Mouse (Mus musculus): ENCODE data around the gene Pdzrn4. TPM values are rescaled to one million over a fixed set of nuclear protein-coding genes. Genes with fewer than 3 reads are reported as not detected.
A peak's percentile ranks its signal among the peaks of the same experiment; 100 is the strongest.
"Not testable (repeated sequence)": the region's sequence is repeated elsewhere in the genome, so short reads cannot be mapped to it uniquely, and the experiment has no call there.

The Pdzrn4 gene
- polyA plus RNA-seq (2012; rRNA removed), result 1.9 and 2.1 TPM in 2 replicates

- TF ChIP-seq CTCF (IDR thresholded peaks at IDR 0.05; ENCODE audit: borderline replicate concordance, insufficient read depth, low read depth, low read length), result no peak
- no peak for TF ChIP-seq POLR2A (IDR thresholded peaks at IDR 0.05; ENCODE audit: borderline replicate concordance, insufficient read depth, low read length)
- H3K27me3 ChIP-seq (ENCODE audit: control insufficient read depth, insufficient read depth, low read length), result peaks cover 4% of the 10 kb centered on the region; the same call in 1 of the 2 replicates
- 1% methylated on average over 65 of the region's 65 CpGs for WGBS
- peak; percentile 8 to 9 for DNase-seq
- no peak within 1 kb of the TSS for H3K27ac ChIP-seq (ENCODE audit: insufficient read depth, low read length)
- H3K4me3 ChIP-seq (replicated peaks; ENCODE audit: insufficient read depth, low read depth, low read length), result no peak within 1 kb of the TSS
- H3K4me1 ChIP-seq (ENCODE audit: control insufficient read depth, insufficient read depth, low read length), result no peaks in the 10 kb centered on the region
These were observed at the start of gene Pdzrn4 for GRCm38 (mm10) chr15:92396770-92397608. Pdzrn4 (plus strand) TSS chr15:92396881.

- TF ChIP-seq CTCF (IDR thresholded peaks at IDR 0.05; ENCODE audit: borderline replicate concordance, insufficient read depth, low read depth, low read length) (no peak), POLR2A (IDR thresholded peaks at IDR 0.05; ENCODE audit: borderline replicate concordance, insufficient read depth, low read length) (no peak)
- Histone ChIP-seq H3K27me3 (ENCODE audit: control insufficient read depth, insufficient read depth, low read length) (no peaks in the 10 kb centered on the region), H3K4me1 (ENCODE audit: control insufficient read depth, insufficient read depth, low read length) (no peaks in the 10 kb centered on the region; the same call in 1 of the 2 replicates), H3K4me3 (replicated peaks; ENCODE audit: insufficient read depth, low read depth, low read length) (no peak overlapping the region), H3K27ac (ENCODE audit: insufficient read depth, low read length) (no peak overlapping the region)
- 77% methylated on average over 4 of the region's 4 CpGs for WGBS
- DNase-seq, result no peak
These were observed 49.3 kb upstream of the Pdzrn4 start for GRCm38 (mm10) chr15:92347426-92347825.

- H3K4me3 ChIP-seq (replicated peaks; ENCODE audit: insufficient read depth, low read depth, low read length), result no peak overlapping the region
- 34% methylated on average over 3 of the region's 3 CpGs for WGBS
- DNase-seq, result no peak
- H3K4me1 ChIP-seq (ENCODE audit: control insufficient read depth, insufficient read depth, low read length), result no peaks in the 10 kb centered on the region; the same call in 1 of the 2 replicates
- TF ChIP-seq POLR2A (IDR thresholded peaks at IDR 0.05; ENCODE audit: borderline replicate concordance, insufficient read depth, low read length) (no peak), CTCF (IDR thresholded peaks at IDR 0.05; ENCODE audit: borderline replicate concordance, insufficient read depth, low read depth, low read length) (no peak)
- no peaks in the 10 kb centered on the region for H3K27me3 ChIP-seq (ENCODE audit: control insufficient read depth, insufficient read depth, low read length)
- no peak overlapping the region for H3K27ac ChIP-seq (ENCODE audit: insufficient read depth, low read length)
These were observed 48.8 kb upstream of the Pdzrn4 start for GRCm38 (mm10) chr15:92347902-92348301.

- not testable (repeated sequence) for H3K27me3 ChIP-seq (ENCODE audit: control insufficient read depth, insufficient read depth, low read length); H3K27ac ChIP-seq (ENCODE audit: insufficient read depth, low read length); H3K4me3 ChIP-seq (replicated peaks; ENCODE audit: insufficient read depth, low read depth, low read length); DNase-seq; H3K4me1 ChIP-seq (ENCODE audit: control insufficient read depth, insufficient read depth, low read length)
These were observed 48.2 kb upstream of the Pdzrn4 start for GRCm38 (mm10) chr15:92348453-92348852.

- Histone ChIP-seq H3K4me3 (replicated peaks; ENCODE audit: insufficient read depth, low read depth, low read length) (no peak overlapping the region), H3K4me1 (ENCODE audit: control insufficient read depth, insufficient read depth, low read length) (no peaks in the 10 kb centered on the region), H3K27me3 (ENCODE audit: control insufficient read depth, insufficient read depth, low read length) (no peaks in the 10 kb centered on the region), H3K27ac (ENCODE audit: insufficient read depth, low read length) (no peak overlapping the region)
- no peak for DNase-seq
- WGBS, result 42% methylated on average over 6 of the region's 6 CpGs
- TF ChIP-seq POLR2A (IDR thresholded peaks at IDR 0.05; ENCODE audit: borderline replicate concordance, insufficient read depth, low read length) (no peak), CTCF (IDR thresholded peaks at IDR 0.05; ENCODE audit: borderline replicate concordance, insufficient read depth, low read depth, low read length) (no peak)
These were observed 32.5 kb upstream of the Pdzrn4 start for GRCm38 (mm10) chr15:92364153-92364552.

GRCm38 (mm10) chr15:92364592-92364991 lies 32.1 kb upstream of the Pdzrn4 start:
- TF ChIP-seq POLR2A (IDR thresholded peaks at IDR 0.05; ENCODE audit: borderline replicate concordance, insufficient read depth, low read length), result no peak
- no peaks in the 10 kb centered on the region for H3K27me3 ChIP-seq (ENCODE audit: control insufficient read depth, insufficient read depth, low read length)
- no peak overlapping the region for H3K27ac ChIP-seq (ENCODE audit: insufficient read depth, low read length)
- no peak for DNase-seq
- H3K4me3 ChIP-seq (replicated peaks; ENCODE audit: insufficient read depth, low read depth, low read length), result no peak overlapping the region
- H3K4me1 ChIP-seq (ENCODE audit: control insufficient read depth, insufficient read depth, low read length), result no peaks in the 10 kb centered on the region

GRCm38 (mm10) chr15:92394811-92395210 lies 1.9 kb upstream of the Pdzrn4 start:
- DNase-seq, result no peak
- Histone ChIP-seq H3K4me1 (ENCODE audit: control insufficient read depth, insufficient read depth, low read length) (no peaks in the 10 kb centered on the region), H3K27me3 (ENCODE audit: control insufficient read depth, insufficient read depth, low read length) (peaks cover 4% of the 10 kb centered on the region; the same call in 1 of the 2 replicates), H3K4me3 (replicated peaks; ENCODE audit: insufficient read depth, low read depth, low read length) (no peak overlapping the region), H3K27ac (ENCODE audit: insufficient read depth, low read length) (no peak overlapping the region)
- WGBS, result 91% methylated on average over 5 of the region's 5 CpGs
- TF ChIP-seq CTCF (IDR thresholded peaks at IDR 0.05; ENCODE audit: borderline replicate concordance, insufficient read depth, low read depth, low read length) (no peak), POLR2A (IDR thresholded peaks at IDR 0.05; ENCODE audit: borderline replicate concordance, insufficient read depth, low read length) (no peak)

GRCm38 (mm10) chr15:92398747-92399146 lies 2.1 kb downstream of the Pdzrn4 start:
- no peaks in the 10 kb centered on the region for H3K4me1 ChIP-seq (ENCODE audit: control insufficient read depth, insufficient read depth, low read length)
- H3K27me3 ChIP-seq (ENCODE audit: control insufficient read depth, insufficient read depth, low read length), result peaks cover 4% of the 10 kb centered on the region; the same call in 1 of the 2 replicates
- H3K27ac ChIP-seq (ENCODE audit: insufficient read depth, low read length), result no peak overlapping the region
- 62% methylated on average over 2 of the region's 2 CpGs for WGBS
- H3K4me3 ChIP-seq (replicated peaks; ENCODE audit: insufficient read depth, low read depth, low read length), result no peak overlapping the region
- DNase-seq, result no peak
- TF ChIP-seq CTCF (IDR thresholded peaks at IDR 0.05; ENCODE audit: borderline replicate concordance, insufficient read depth, low read depth, low read length) (no peak), POLR2A (IDR thresholded peaks at IDR 0.05; ENCODE audit: borderline replicate concordance, insufficient read depth, low read length) (no peak)

All from cerebellum, adult 2 months (tissue).